Mouse (Mus musculus) monocyte, adult 5-6 weeks (primary cell): ENCODE results near the gene Ppil1. TPM values are rescaled to one million over a fixed set of nuclear protein-coding genes. Genes with fewer than 3 reads are reported as not detected.

ENCODE experiments used
- ATAC-seq: fragments of 153-309, 156-312 bp; replicated peaks from 2 replicates; pipeline ENCODE4 v1.8.0; 2017; ENCODE audit warnings: mild to moderate bottlenecking; ENCODE audit not compliant: low TSS enrichment, insufficient number of reproducible peaks, severe bottlenecking, poor library complexity, low FRiP score
- total RNA-seq: library from RNA; stranded (forward); fragments of 200-1000, 200-491, 200-594 nt; gene quantifications from 3 replicates; pipeline ENCODE4 v1.2.3, GENCODE M21; 2017

Ppil1 gene
- total RNA-seq, 1 experiment from 2014 or later = 12.7 TPM

DNA sequence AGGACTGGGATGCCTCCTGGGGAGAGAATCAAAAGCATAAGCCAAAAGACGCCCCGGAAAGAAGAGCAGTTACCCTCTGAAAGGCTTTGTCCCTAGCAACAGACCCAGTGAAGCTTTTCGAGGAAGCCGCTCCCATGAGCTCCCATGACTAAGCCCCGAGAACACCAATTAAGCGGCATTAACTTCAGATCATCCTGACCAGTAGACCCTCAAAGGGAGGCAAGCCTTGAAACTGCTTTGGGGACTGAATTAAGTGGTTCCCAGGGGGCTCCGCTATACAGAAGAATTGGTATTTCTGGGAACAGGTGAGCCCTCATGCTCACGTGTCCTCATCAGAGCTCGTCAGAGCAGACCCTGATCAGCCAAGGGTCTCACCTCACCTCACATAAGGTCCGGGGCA, 49.3 kb downstream of the Ppil1 start:
- ATAC-seq = no peak

GRCm38 (mm10) chr17:29214193-29214456, 49.9 kb downstream of the Ppil1 start:
- no peak for ATAC-seq

- ATAC-seq = no peak
These were observed 50.4 kb downstream of the Ppil1 start for GRCm38 (mm10) chr17:29213381-29214192.

DNA sequence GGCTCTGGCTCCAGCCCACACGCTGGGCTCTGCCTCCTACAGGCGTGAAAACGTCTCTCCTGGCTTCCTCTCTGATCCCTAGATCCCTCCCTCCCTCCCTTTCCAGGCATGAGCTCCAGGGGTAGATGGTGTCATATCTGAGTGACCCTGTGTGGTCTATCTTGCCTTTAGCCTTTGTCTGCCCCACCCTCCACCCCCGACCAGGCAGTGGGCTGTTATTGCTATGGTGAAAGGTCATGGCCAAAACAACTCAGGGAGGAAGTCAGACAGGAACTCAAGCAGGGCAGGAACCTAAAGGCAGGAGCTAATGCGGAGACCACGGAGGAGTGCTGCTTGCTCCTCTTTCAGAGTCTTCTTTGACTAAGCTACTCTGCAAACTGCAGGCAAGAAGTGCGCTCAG, 52.1 kb downstream of the Ppil1 start:
- no peak for ATAC-seq

- no peak for ATAC-seq
These were observed 53.9 kb downstream of the Ppil1 start for GRCm38 (mm10) chr17:29210037-29210436.

DNA sequence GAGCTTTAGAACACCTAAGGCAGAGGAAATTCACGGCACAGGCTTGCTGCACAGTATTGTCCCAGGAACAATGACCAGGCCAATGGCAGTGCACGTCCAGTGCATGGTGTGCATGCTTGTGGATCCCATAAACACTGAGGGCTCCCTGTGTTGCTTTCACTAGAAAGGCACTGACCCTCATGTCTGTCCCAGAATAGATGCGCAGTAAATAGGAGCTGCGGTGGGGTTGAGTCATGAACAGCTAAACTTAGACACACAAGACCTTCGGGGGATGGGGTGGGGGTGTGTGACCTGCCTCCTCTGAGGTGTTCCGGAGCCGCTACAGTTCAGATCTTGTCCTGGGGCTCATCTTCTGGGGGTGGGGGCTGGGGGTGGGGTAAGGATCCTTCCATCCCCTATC, 57.9 kb downstream of the Ppil1 start:
- ATAC-seq = no peak

DNA sequence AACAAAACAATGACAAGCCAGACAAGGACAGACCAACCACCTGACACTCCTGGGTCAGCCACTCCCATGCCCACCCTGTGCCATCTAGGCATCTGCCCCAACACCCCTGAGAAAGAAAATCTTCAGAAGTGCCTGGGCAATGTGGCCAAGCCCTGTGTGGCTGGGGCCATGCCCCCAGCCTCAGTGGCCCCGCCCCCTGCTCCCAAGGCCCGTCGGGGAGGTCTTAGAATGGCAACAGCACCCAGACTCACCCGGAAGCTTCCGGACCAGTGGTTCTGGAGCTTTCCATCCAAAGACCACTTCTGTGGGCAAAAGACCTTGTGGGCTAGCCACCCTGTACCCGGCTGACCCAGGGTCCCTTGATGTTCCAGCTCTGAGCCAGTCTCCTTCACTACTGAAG, 61.4 kb downstream of the Ppil1 start:
- ATAC-seq = no peak

Other genes with a start within 250 kb of the Ppil1 start
- gene Srsf3, start 231.6 kb downstream of the Ppil1 start, total RNA-seq = 679 to 753 TPM (median 702 TPM) in 3 replicates
- gene Cdkn1a, start 173.2 kb downstream of the Ppil1 start, total RNA-seq = 10.7 to 29.2 TPM (median 15.7 TPM) in 3 replicates
- 19.9 to 98.4 TPM (median 83.3 TPM) in 3 replicates for gene Rab44, start 150.0 kb downstream of the Ppil1 start, total RNA-seq
- gene Cpne5, start 26.0 kb downstream of the Ppil1 start, total RNA-seq = 2.1 TPM in 1 of 3 replicates, not detected in the others
- 67.0 to 84.4 TPM (median 75.3 TPM) in 3 replicates for gene BC004004, start 4.6 kb upstream of the Ppil1 start, total RNA-seq
- gene Pi16, start 53.5 kb upstream of the Ppil1 start, total RNA-seq = 16.9 to 37.3 TPM (median 22.0 TPM) in 3 replicates
- gene Mtch1, start 83.7 kb upstream of the Ppil1 start, total RNA-seq = 56.3 to 71.0 TPM (median 67.0 TPM) in 3 replicates
- 76.8 to 91.0 TPM (median 79.1 TPM) in 3 replicates for gene Fgd2, start 96.7 kb upstream of the Ppil1 start, total RNA-seq
- gene Pim1, start 226.6 kb upstream of the Ppil1 start, total RNA-seq = 698 to 1,062 TPM (median 980 TPM) in 3 replicates